Mouse (Mus musculus) thymus, adult 2 months (tissue): ENCODE data around the gene Zzef1.

Experiments used
- CTCF ChIP-seq: fragments of 200-500 bp; IDR thresholded peaks from 2 replicates; pipeline ENCODE4 v1.5.1; 2012; ENCODE audit warnings: mild to moderate bottlenecking, control low read depth, low read length, moderate library complexity, borderline replicate concordance; ENCODE audit not compliant: control insufficient read depth, poor library complexity, insufficient read depth; ENCODE audit errors: extremely low read depth
- POLR2A ChIP-seq: fragments of 200-500 bp; IDR thresholded peaks from 2 replicates; pipeline ENCODE4 v1.6.1; 2012; ENCODE audit warnings: mild to moderate bottlenecking, low read length, control low read depth, moderate library complexity; ENCODE audit not compliant: control insufficient read depth, poor library complexity, insufficient read depth; ENCODE audit errors: extremely low read depth

DNA sequence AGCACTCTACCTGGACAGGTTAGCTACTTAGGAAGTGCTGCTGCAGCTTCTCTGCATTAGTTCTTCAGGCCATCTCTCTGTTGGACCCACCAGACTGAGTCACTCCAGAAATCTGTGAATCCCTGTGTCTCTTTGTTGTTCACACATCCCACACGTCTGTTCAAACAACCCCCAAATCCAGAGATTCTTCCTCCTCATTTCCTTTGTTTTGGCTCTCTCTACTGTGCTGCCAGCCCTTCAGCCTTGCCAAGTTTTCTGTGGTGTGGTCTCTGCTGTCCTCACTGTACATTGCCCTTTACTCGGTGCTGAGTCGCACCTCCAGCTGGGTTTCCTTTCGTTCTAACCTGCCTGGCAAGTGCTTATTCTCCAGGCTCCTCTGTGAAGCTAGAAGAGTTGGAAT, 31.8 kb upstream of the Zzef1 start:
- no peak for TF ChIP-seq CTCF
- TF ChIP-seq POLR2A: no peak
